Mouse (Mus musculus): Measurements from ENCODE around the gene Dhx58. TPM values are rescaled to one million over a fixed set of nuclear protein-coding genes. Genes with fewer than 3 reads are reported as not detected.

Gene Dhx58
- polyA plus RNA-seq, 1 experiment, result 1.2 TPM

DNA sequence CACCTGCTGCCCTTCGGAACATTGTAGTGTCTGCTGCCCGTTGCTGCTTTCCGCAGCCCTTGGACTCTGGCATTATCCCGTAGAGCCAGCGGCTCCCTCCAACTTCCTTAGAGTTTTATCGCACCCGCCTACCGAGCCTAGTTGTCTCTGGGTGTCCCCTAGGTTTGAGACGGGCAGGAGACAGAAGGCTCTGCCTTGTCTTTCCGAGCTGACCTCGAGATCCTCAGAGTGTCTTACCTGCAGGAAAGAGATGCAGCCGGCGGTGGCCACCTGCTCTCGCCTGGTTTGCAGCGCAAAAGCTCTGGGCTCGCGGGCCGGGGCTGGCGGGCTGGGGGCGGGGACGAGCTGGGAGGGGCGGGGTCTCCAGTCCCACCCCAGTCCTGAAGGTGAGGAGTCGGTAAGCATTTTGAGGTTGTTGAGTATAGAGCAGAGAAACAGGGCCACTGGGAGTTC lies 11.9 kb downstream of the Dhx58 start, which contains the start of gene Zfp385c:
Zfp385c (minus strand) TSS at position 292 of the 453 bp plus-strand sequence.
- TF ChIP-seq GATA1 (IDR thresholded peaks at IDR 0.05; ENCODE audit: low read length), result no peak

DNA sequence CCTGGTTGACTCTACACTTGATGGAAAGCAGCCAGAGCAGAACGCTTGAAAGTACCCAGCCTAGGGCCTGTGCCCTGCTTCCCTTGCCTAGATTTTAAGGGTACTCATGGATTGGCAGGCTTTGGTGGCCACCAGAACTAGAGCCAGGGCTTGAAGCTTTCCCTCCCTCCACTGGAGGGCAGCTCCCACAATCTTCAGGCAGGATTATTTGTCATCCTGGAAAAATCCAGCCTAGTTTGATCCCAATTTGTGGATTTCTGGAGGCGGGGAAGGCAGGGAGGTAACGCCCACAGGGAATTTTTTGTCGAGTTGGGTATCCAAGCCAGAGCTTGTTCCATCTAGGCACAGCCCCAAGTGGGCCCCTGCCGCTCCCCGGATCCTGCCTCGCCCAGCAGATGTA lies 13.7 kb downstream of the Dhx58 start:
- no peak for TF ChIP-seq GATA1 (IDR thresholded peaks at IDR 0.05; ENCODE audit: low read length)

DNA sequence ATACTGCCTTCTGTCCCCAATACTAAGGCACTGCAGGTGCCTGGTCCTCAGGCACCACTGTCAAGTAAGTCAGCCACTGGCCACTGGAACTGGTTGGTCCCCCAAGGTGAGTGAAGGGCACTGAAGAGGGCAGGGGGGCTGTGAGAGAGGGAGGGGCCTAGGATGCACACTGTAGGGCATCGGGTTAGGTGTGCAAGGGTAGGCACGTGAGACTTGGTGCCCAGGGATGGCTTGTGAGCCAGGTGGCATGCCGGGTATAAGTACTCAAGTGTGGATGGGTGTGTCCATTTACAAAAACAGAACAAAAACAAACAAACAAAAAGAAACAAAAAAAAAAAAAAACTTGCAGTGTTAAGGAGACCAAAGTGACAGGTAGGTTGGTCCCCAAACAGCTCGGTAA lies 15.6 kb downstream of the Dhx58 start:
- no peak for TF ChIP-seq GATA1 (IDR thresholded peaks at IDR 0.05; ENCODE audit: low read length)

DNA sequence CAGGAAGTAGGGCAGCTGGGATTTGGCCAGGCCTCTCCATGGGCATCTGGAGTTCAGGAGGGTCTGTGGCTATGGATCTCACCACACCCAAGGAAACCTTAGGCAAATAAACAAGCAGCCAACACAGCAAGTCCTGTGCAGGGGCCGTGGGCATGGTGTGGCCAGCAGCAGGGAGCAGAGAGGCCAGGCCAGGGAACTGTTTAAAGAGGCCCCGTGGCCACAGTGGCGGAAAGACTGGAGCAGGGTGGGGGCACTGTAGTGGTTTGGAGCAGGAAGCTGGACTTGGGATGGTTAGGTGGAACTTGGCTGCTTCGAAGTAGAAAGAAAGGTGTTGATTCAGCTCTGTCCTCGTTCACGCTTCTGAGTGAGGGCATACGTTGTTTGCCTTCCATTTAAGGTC lies 16.8 kb downstream of the Dhx58 start:
- TF ChIP-seq GATA1 (IDR thresholded peaks at IDR 0.05; ENCODE audit: low read length), result no peak

DNA sequence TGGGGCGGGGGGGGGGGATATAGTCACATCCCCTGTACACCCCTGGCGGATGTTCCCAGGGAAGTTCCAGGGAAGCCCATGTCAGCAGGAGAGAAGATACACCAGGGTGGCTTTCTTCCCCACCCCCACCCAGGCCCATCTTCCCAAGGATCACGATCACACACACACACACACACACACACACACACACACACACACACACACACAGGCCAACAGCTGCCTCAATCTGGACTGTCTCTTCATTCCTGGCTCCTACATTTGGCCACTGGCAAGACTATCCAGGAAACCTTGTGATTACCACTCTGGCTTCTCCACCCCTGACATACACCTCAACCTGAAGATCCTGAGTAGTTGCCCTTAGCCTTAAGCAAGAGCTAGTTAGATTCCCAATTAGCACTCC lies 18.7 kb downstream of the Dhx58 start:
- no peak for TF ChIP-seq GATA1 (IDR thresholded peaks at IDR 0.05; ENCODE audit: low read length)

DNA sequence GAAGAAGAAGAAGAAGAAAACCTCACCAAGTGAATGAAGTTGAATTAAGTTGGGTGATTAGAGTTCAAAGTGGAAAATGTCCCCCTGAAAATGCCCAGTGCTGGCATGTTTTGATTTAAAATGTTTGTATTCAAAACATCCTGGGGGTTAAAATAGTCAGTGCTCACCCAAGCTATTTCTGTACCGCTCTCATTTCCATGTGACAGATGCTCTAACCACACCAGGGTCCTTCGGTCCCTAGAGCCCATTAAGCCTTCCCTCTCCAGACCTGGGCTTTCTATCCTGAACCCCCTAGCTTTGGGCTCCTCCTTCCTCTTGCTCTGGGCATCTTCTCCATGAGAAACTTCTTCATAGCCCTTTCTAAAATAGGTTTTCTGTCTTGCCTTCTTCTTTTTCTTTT lies 20.0 kb downstream of the Dhx58 start:
- no peak for TF ChIP-seq GATA1 (IDR thresholded peaks at IDR 0.05; ENCODE audit: low read length)

DNA sequence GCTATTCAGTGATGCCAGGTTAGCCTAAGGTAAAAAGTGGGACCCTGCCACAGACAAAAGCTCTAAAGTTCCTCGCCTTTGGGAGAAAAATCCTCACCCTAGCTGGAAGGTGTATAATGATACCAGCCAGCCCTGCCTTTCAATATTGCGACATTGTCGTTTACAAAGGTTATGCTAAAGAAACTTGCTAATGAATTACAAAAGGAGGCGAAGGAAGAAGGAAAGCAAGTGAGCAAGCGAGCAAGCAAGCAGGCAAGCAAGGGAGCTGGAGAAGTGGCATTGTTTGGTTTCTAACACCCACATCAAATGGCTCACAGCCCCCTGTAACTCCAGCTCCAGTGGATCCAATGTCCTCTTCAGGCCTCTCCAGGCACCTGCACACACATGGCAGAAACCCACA lies 21.5 kb downstream of the Dhx58 start:
- no peak for TF ChIP-seq GATA1 (IDR thresholded peaks at IDR 0.05; ENCODE audit: low read length)

DNA sequence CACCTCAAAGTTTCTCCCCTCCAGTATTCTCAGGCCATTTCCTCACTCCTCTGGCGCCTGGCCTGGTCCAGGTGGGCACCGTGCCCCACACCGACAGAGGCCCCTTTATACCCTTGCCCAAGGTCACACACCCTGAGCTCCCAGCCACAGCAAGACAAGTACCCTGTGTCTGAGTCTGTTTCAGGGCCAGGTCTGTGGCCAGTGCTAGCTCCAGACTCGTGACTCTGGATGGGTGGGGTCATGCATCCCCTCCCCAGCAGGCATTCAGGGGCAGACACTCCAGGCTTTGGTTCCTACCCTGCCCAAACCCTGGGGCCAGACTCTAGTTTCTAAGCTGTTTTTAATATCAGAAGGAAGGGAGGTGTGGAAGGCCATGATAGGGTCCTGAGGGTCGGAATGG lies 22.2 kb downstream of the Dhx58 start:
- TF ChIP-seq GATA1 (IDR thresholded peaks at IDR 0.05; ENCODE audit: low read length), result no peak

DNA sequence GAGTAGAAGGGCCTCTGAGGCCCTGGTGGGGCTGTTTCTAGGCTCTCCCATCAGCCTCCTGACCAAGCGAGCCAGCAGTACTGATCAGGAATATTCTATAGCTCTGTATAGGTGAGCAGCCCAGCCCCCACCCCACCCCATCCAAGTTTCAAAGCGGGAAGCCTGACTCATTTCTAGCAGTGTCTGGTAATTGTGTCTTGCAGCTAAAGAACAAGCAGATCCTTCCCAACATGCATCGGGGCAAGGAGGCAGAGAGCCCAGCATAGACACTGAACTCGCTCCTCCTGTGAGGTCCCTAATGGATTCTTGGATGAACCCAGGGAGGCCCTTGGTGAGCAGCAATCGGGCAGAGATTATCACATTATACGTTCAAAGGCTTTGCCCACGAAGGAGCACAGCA lies 26.3 kb downstream of the Dhx58 start:
- TF ChIP-seq GATA1 (IDR thresholded peaks at IDR 0.05; ENCODE audit: low read length), result no peak

DNA sequence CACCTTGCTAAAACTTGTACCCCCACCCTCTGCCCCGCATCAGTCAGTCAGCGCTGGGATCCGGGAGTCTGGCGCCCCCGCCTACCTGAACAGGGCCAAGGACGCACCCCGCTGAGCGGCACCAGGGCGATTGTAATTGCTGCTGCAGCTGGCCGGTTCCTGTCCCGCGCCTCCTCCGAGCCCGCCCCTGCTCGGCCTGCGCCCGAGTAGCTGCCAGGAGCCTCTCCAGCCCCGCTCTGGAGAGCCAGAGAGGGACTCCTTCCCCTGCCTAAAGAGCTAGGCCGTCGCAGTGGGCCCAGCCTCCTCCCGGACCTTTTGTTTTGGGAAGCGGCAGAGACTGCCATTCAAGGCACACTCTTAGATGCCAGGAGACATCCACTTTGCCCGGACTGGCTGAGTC lies 30.9 kb downstream of the Dhx58 start:
- TF ChIP-seq GATA1 (IDR thresholded peaks at IDR 0.05; ENCODE audit: low read length), result no peak

DNA sequence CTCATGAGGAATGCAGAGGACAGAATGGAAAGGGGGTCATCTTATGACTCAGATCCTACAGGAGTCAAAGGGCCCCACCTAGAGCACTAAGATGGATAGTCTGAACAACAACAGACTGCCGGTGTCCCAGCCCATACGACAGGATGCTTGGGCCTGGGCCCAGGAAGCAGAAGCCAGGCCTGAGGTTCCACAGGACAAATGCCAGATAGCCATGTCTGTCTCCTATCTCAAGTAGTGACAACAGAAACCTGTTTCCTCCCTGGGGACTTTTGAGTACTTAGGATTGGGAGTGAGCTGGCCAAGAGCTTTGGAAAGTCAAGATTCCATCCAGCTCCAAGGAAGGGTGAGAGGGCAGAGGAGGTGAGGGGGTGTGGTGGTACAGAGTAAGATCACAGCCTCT lies 32.1 kb downstream of the Dhx58 start:
- no peak for TF ChIP-seq GATA1 (IDR thresholded peaks at IDR 0.05; ENCODE audit: low read length)

DNA sequence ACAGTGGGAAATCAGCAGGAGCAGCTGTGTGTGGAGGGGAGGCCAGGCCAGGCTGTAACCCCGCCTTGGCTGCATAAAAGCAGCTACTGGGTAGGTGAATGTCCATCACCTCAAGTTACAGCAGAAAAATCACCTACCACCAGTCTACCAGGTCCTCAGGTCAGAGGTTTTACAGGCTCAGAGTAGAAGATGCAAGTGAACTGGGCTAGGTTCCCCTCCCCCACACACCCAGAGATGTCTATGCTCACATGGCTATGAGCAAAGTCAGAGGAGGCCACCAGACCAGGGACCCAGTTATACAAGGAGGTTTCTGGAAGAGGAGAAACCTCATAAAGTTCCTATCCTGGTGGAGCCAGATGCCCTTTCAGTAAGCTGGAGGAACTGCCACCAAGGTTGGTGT lies 33.0 kb downstream of the Dhx58 start:
- TF ChIP-seq GATA1 (IDR thresholded peaks at IDR 0.05; ENCODE audit: low read length), result no peak

DNA sequence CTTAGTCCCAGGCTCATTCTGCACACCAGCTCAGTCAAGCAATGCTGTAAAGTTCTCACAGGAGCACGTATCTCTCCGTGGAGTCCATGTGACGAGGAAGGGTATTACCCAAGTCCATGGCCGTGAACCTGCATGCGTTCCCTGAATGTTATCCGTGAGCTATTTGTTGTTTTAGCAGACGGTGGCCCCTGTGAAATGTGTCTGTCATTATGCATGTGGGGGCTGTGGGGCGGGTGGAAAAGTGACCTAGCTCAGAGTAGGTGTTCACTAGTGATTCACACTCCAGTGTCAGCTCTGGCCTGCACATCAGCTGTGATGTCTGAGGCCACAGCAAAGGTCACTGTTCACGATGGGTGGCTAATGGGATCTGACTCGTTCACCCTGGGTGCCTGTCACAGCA lies 44.3 kb downstream of the Dhx58 start:
- no peak for TF ChIP-seq GATA1 (IDR thresholded peaks at IDR 0.05; ENCODE audit: low read length)

DNA sequence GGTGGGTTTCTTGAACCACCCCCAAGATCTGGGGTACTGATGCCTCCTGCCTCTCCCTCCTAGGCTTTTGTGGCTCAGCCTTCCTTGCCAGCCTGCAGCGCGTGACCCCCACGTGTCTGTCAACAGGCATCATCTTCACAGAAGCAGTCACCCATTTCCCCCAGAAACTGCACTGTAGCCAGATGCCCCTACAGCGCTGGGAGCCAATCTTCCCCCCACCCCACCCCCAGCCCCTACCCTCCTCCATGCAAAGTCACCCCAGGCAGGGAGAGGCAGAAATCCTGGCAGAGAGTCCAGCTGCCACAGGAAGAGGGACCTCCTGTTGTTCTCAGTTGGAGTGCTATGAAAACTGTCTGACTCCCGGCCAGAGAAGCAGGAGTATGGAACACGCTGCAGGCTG lies 47.6 kb downstream of the Dhx58 start:
- no peak for TF ChIP-seq GATA1 (IDR thresholded peaks at IDR 0.05; ENCODE audit: low read length)

DNA sequence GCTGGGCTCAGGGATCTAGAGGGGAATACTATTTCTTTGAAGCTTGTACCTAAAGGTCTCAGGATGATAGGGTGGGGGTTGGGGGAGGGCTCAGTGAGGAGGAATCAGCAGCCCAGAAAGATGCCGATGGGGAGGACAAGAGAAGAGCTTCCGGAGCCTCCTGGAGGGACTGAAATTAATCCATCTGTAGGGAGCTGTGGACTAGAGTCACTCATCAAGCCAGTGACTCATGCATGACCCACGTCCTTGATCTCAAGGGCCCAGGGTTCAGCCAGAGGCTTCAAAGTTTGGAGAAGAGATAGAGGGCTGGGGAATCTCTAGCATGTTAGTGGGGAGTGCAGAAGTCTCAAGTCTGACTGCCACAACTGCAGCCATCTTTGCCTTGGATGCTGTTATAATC lies 52.3 kb downstream of the Dhx58 start:
- no peak for TF ChIP-seq GATA1 (IDR thresholded peaks at IDR 0.05; ENCODE audit: low read length)

DNA sequence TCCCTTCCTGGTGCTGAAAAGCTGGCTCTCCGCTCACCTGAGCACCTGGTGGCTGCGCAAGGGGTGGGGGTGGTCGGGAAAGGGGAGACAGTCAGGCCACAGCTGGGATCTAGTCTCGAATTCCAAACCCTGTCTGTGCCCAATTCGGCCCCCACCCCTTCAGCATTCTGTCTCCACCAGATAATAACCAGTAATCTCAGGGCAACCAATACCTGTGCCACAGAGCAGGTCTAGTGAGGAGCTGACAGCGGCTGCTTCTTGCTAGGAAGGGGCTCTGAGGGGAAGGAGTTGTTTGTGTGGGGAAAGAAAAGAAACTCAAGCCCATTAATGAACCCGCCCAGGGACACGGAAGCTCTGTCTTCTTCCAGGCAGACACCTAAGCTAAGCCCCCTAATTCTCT lies 52.9 kb downstream of the Dhx58 start:
- TF ChIP-seq GATA1 (IDR thresholded peaks at IDR 0.05; ENCODE audit: low read length), result no peak

DNA sequence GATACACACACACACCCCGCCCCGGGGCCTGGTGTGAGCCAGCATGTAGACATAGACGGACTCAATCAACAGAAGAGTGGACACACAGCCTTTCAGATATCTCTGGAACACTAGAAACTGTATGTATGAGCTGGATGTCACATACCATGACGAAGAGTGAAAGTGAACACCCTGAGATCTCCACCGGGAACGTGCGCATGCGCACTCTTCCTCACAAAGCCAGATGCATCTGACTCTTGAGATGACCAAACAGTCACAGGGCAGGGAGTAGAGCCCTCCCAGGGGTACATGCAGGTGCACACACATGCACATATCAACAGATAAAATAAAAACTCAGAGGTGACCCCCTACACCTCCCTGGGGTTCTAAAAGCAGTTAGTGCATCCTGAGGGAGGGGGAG lies 55.7 kb downstream of the Dhx58 start:
- TF ChIP-seq GATA1 (IDR thresholded peaks at IDR 0.05; ENCODE audit: low read length), result no peak

DNA sequence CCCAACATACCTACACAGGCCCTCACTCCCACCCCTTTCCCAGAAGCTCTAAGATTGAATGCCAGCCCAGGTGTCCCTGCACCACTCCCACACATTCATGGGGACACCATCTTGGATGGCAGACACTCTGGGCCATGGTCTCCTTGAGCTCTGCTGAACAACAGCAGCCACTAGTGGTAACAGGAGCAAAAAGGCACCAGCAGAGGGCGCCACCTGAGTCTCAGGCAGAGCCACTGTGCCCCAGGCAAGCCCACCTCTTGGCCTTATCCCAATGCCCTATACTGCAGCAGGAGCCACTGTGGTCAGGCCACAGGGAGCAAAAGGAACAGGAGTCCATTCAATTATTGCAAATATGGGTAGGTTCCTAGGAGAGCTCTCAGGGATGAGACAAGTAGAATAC lies 57.8 kb downstream of the Dhx58 start:
- no peak for TF ChIP-seq GATA1 (IDR thresholded peaks at IDR 0.05; ENCODE audit: low read length)

Other genes starting within 250 kb of the Dhx58 start
- gene Klhl11, start 231.5 kb downstream of the Dhx58 start, polyA plus RNA-seq (2012), result 3.4 and 3.8 TPM in 2 replicates
- gene Acly, start 176.3 kb downstream of the Dhx58 start, polyA plus RNA-seq (2012), result 24.4 and 80.2 TPM in 2 replicates
- gene Ttc25, start 158.7 kb downstream of the Dhx58 start, polyA plus RNA-seq (2012), result 0.03 TPM in 1 of 2 replicates, not detected in the other
- 2.9 and 3.7 TPM in 2 replicates for gene Cnp, start 129.4 kb downstream of the Dhx58 start, polyA plus RNA-seq (2012)
- 52.6 and 60.7 TPM in 2 replicates for gene Nkiras2, start 85.0 kb downstream of the Dhx58 start, polyA plus RNA-seq (2012)
- gene Dnajc7, start 84.1 kb downstream of the Dhx58 start, polyA plus RNA-seq (2012), result 96.0 and 111 TPM in 2 replicates
- not detected in 2 replicates for gene Zfp385c, start 11.8 kb downstream of the Dhx58 start, polyA plus RNA-seq (2012)
- gene Kat2a, start 8.2 kb upstream of the Dhx58 start, polyA plus RNA-seq (2012), result 87.0 and 106 TPM in 2 replicates
- gene Hspb9, start 9.6 kb upstream of the Dhx58 start, polyA plus RNA-seq (2012), result 0.26 and 0.37 TPM in 2 replicates
- gene Rab5c, start 33.9 kb upstream of the Dhx58 start, polyA plus RNA-seq (2012), result 345 and 399 TPM in 2 replicates
- gene Kcnh4, start 55.7 kb upstream of the Dhx58 start, polyA plus RNA-seq (2012), result 0.02 TPM in 1 of 2 replicates, not detected in the other
- not detected in 2 replicates for gene Hcrt, start 58.7 kb upstream of the Dhx58 start, polyA plus RNA-seq (2012)
- 4.4 and 5.2 TPM in 2 replicates for gene Ghdc, start 66.7 kb upstream of the Dhx58 start, polyA plus RNA-seq (2012)
- gene Stat5b, start 146.5 kb upstream of the Dhx58 start, polyA plus RNA-seq (2012), result 31.6 and 31.7 TPM in 2 replicates
- gene Stat5a, start 155.1 kb upstream of the Dhx58 start, polyA plus RNA-seq (2012), result 23.3 and 27.0 TPM in 2 replicates
- gene Stat3, start 235.3 kb upstream of the Dhx58 start, polyA plus RNA-seq (2012), result 10.6 and 22.4 TPM in 2 replicates